Mouse (Mus musculus): ENCODE data around the gene Nkx2-2. TPM values are rescaled to one million over a fixed set of nuclear protein-coding genes. Genes with fewer than 3 reads are reported as not detected.

Gene Nkx2-2
- total RNA-seq (2014; rRNA removed) (not detected in 2 replicates), polyA plus RNA-seq (2012; rRNA removed) (not detected in 2 replicates)

GRCm38 (mm10) chr2:147193271-147194255, at the start of gene Nkx2-2:
TSS of gene Nkx2-2 (minus strand) at chr2:147194243.
- no peaks in the 10 kb centered on the region for H3K79me2 ChIP-seq (ENCODE audit: control insufficient read depth, insufficient read depth, low read length)
- DNase-seq (ENCODE audit: extremely low read depth, low read depth, low spot score) = no peak
- H3K4me3 ChIP-seq (ENCODE audit: insufficient read depth, low read depth, low read length) = no peak within 1 kb of the TSS
- TF ChIP-seq CTCF (IDR thresholded peaks at IDR 0.05; ENCODE audit: low read depth, low read length) (no peak), POLR2A (IDR thresholded peaks at IDR 0.05; ENCODE audit: extremely low read depth, insufficient read depth, low read length) (no peak)
- H3K4me1 ChIP-seq (ENCODE audit: control insufficient read depth, insufficient read depth, low read length) = no peaks in the 10 kb centered on the region
- no peak within 1 kb of the TSS for H3K9ac ChIP-seq (ENCODE audit: low read depth, low read length)
- H3K27me3 ChIP-seq (ENCODE audit: control insufficient read depth, insufficient read depth, low read length) = peaks cover 27% of the 10 kb centered on the region
- 2% methylated on average over 54 of the region's 54 CpGs for WGBS
- no peaks in the 10 kb centered on the region for H3K36me3 ChIP-seq (ENCODE audit: control insufficient read depth, insufficient read depth, low read length)
- H3K27ac ChIP-seq (replicated peaks; ENCODE audit: insufficient read depth, low read depth, low read length) = no peak within 1 kb of the TSS

- Histone ChIP-seq H3K27me3 (ENCODE audit: control insufficient read depth, insufficient read depth, low read length) (no peaks in the 10 kb centered on the region), H3K4me1 (ENCODE audit: control insufficient read depth, insufficient read depth, low read length) (no peaks in the 10 kb centered on the region), H3K9ac (ENCODE audit: low read depth, low read length) (no peak overlapping the region), H3K4me3 (ENCODE audit: insufficient read depth, low read depth, low read length) (no peak overlapping the region), H3K27ac (replicated peaks; ENCODE audit: insufficient read depth, low read depth, low read length) (no peak overlapping the region), H3K79me2 (ENCODE audit: control insufficient read depth, insufficient read depth, low read length) (no peaks in the 10 kb centered on the region), H3K36me3 (ENCODE audit: control insufficient read depth, insufficient read depth, low read length) (no peaks in the 10 kb centered on the region)
- no peak for TF ChIP-seq POLR2A (IDR thresholded peaks at IDR 0.05; ENCODE audit: extremely low read depth, insufficient read depth, low read length)
- TF ChIP-seq CTCF (IDR thresholded peaks at IDR 0.05; ENCODE audit: low read depth, low read length) = no peak
- DNase-seq (ENCODE audit: extremely low read depth, low read depth, low spot score) = no peak
- 93% methylated on average over 25 of the region's 25 CpGs for WGBS
Measured at GRCm38 (mm10) chr2:147235707-147236290, 41.8 kb upstream of the Nkx2-2 start.

- H3K79me2 ChIP-seq (ENCODE audit: control insufficient read depth, insufficient read depth, low read length) = no peaks in the 10 kb centered on the region
- H3K4me1 ChIP-seq (ENCODE audit: control insufficient read depth, insufficient read depth, low read length) = no peaks in the 10 kb centered on the region
- no peak overlapping the region for H3K4me3 ChIP-seq (ENCODE audit: insufficient read depth, low read depth, low read length)
- DNase-seq (ENCODE audit: extremely low read depth, low read depth, low spot score) = no peak
- TF ChIP-seq POLR2A (IDR thresholded peaks at IDR 0.05; ENCODE audit: extremely low read depth, insufficient read depth, low read length) (no peak), CTCF (IDR thresholded peaks at IDR 0.05; ENCODE audit: low read depth, low read length) (no peak)
- H3K9ac ChIP-seq (ENCODE audit: low read depth, low read length) = no peak overlapping the region
- no peaks in the 10 kb centered on the region for H3K36me3 ChIP-seq (ENCODE audit: control insufficient read depth, insufficient read depth, low read length)
- no peaks in the 10 kb centered on the region for H3K27me3 ChIP-seq (ENCODE audit: control insufficient read depth, insufficient read depth, low read length)
- 42% methylated on average over 5 of the region's 5 CpGs for WGBS
- no peak overlapping the region for H3K27ac ChIP-seq (replicated peaks; ENCODE audit: insufficient read depth, low read depth, low read length)
Measured at GRCm38 (mm10) chr2:147231175-147231574, 37.1 kb upstream of the Nkx2-2 start.

- Histone ChIP-seq H3K4me3 (ENCODE audit: insufficient read depth, low read depth, low read length) (no peak overlapping the region), H3K9ac (ENCODE audit: low read depth, low read length) (no peak overlapping the region), H3K36me3 (ENCODE audit: control insufficient read depth, insufficient read depth, low read length) (no peaks in the 10 kb centered on the region), H3K79me2 (ENCODE audit: control insufficient read depth, insufficient read depth, low read length) (no peaks in the 10 kb centered on the region), H3K27me3 (ENCODE audit: control insufficient read depth, insufficient read depth, low read length) (no peaks in the 10 kb centered on the region), H3K4me1 (ENCODE audit: control insufficient read depth, insufficient read depth, low read length) (peaks cover 2% of the 10 kb centered on the region; the same call in 1 of the 2 replicates), H3K27ac (replicated peaks; ENCODE audit: insufficient read depth, low read depth, low read length) (no peak overlapping the region)
- TF ChIP-seq CTCF (IDR thresholded peaks at IDR 0.05; ENCODE audit: low read depth, low read length) (no peak), POLR2A (IDR thresholded peaks at IDR 0.05; ENCODE audit: extremely low read depth, insufficient read depth, low read length) (no peak)
- DNase-seq (ENCODE audit: extremely low read depth, low read depth, low spot score) = peak; percentile 53
- 3% methylated on average over 4 of the region's 4 CpGs for WGBS
Measured at GRCm38 (mm10) chr2:147205076-147205615, 11.1 kb upstream of the Nkx2-2 start.

- no peak overlapping the region for H3K27ac ChIP-seq (replicated peaks; ENCODE audit: insufficient read depth, low read depth, low read length)
- no peaks in the 10 kb centered on the region for H3K4me1 ChIP-seq (ENCODE audit: control insufficient read depth, insufficient read depth, low read length)
- H3K36me3 ChIP-seq (ENCODE audit: control insufficient read depth, insufficient read depth, low read length) = no peaks in the 10 kb centered on the region
- H3K27me3 ChIP-seq (ENCODE audit: control insufficient read depth, insufficient read depth, low read length) = peaks cover 26% of the 10 kb centered on the region
- H3K79me2 ChIP-seq (ENCODE audit: control insufficient read depth, insufficient read depth, low read length) = no peaks in the 10 kb centered on the region
- WGBS = 2% methylated on average over 71 of the region's 71 CpGs
- no peak overlapping the region for H3K4me3 ChIP-seq (ENCODE audit: insufficient read depth, low read depth, low read length)
- no peak overlapping the region for H3K9ac ChIP-seq (ENCODE audit: low read depth, low read length)
- no peak for DNase-seq (ENCODE audit: extremely low read depth, low read depth, low spot score)
- no peak for TF ChIP-seq POLR2A (IDR thresholded peaks at IDR 0.05; ENCODE audit: extremely low read depth, insufficient read depth, low read length)
- no peak for TF ChIP-seq CTCF (IDR thresholded peaks at IDR 0.05; ENCODE audit: low read depth, low read length)
Measured at GRCm38 (mm10) chr2:147194711-147195615, 920 bp upstream of the Nkx2-2 start.
